Mouse (Mus musculus) c-Kit-positive CD71-positive TER-119-positive erythroid progenitor cells, embryonic 14.5 days (primary cell): Measurements from ENCODE around the gene Crygd.
"Not testable (repeated sequence)": the region's sequence is repeated elsewhere in the genome, so short reads cannot be mapped to it uniquely, and the experiment has no call there.

Source experiments
- DNase-seq: peaks from one replicate; pipeline ENCODE4 v3.0.0-alpha.2; 2013; ENCODE audit warnings: low spot score

Crygd gene

GRCm38 (mm10) chr1:65063352-65063751 is at the start of gene Crygd:
TSS of gene Crygd (minus strand) at chr1:65063452.
- no peak for DNase-seq

GRCm38 (mm10) chr1:65112807-65113196 is 49.5 kb upstream of the Crygd start:
- no peak for DNase-seq

- DNase-seq = peak; percentile 74
Observed at GRCm38 (mm10) chr1:65112031-65112806, 49.0 kb upstream of the Crygd start.

GRCm38 (mm10) chr1:65109756-65110435 is 46.6 kb upstream of the Crygd start:
- no peak for DNase-seq

- no peak for DNase-seq
Observed at GRCm38 (mm10) chr1:65109196-65109595, 45.9 kb upstream of the Crygd start.

GRCm38 (mm10) chr1:65107654-65108279 is 44.5 kb upstream of the Crygd start:
- no peak for DNase-seq

- no peak for DNase-seq
Observed at GRCm38 (mm10) chr1:65103273-65103672, 40.0 kb upstream of the Crygd start, which contains the start of gene Cryga. TSS of gene Cryga (minus strand) at chr1:65103373.

GRCm38 (mm10) chr1:65096953-65097352 is 33.7 kb upstream of the Crygd start:
- DNase-seq = no peak

- DNase-seq = no peak
Observed at GRCm38 (mm10) chr1:65091566-65091965, 28.3 kb upstream of the Crygd start.

GRCm38 (mm10) chr1:65090370-65090769 is 27.1 kb upstream of the Crygd start:
- no peak for DNase-seq

GRCm38 (mm10) chr1:65088567-65089356 is 25.5 kb upstream of the Crygd start:
- DNase-seq = no peak

- no peak for DNase-seq
Observed at GRCm38 (mm10) chr1:65082188-65082587, 18.9 kb upstream of the Crygd start, which contains the start of gene Crygb. TSS of gene Crygb (minus strand) at chr1:65082288.

GRCm38 (mm10) chr1:65075607-65076006 is 12.4 kb upstream of the Crygd start:
- DNase-seq = no peak

- no peak for DNase-seq
Observed at GRCm38 (mm10) chr1:65073589-65073988, 10.3 kb upstream of the Crygd start, which contains the start of gene Crygc. TSS of gene Crygc (minus strand) at chr1:65073689.

- DNase-seq = no peak
Observed at GRCm38 (mm10) chr1:65067842-65068241, 4.6 kb upstream of the Crygd start.

- DNase-seq = no peak
Observed at GRCm38 (mm10) chr1:65064201-65064600, 949 bp upstream of the Crygd start.

GRCm38 (mm10) chr1:65052140-65052539 is 11.1 kb downstream of the Crygd start:
- no peak for DNase-seq

GRCm38 (mm10) chr1:65051696-65052095 is 11.6 kb downstream of the Crygd start:
- no peak for DNase-seq

GRCm38 (mm10) chr1:65050952-65051351 is 12.3 kb downstream of the Crygd start, which contains the start of gene Cryge:
TSS of gene Cryge (minus strand) at chr1:65051149.
- not testable (repeated sequence) for DNase-seq

GRCm38 (mm10) chr1:65048781-65049180 is 14.5 kb downstream of the Crygd start:
- DNase-seq = no peak

GRCm38 (mm10) chr1:65046401-65047109 is 16.7 kb downstream of the Crygd start:
- DNase-seq = peak; percentile 8
